Mouse (Mus musculus) lung, postnatal 0 days (tissue): ENCODE data around the gene Lgi2. TPM values are rescaled to one million over a fixed set of nuclear protein-coding genes. Genes with fewer than 3 reads are reported as not detected.

Experiments
- ATAC-seq: fragments of 200-750 bp; cut with Nextera tagmentation; 2 replicates; pipeline ENCODE4 v1.8.0; 2017; ENCODE audit warnings: moderate library complexity
- DNase-seq: peaks from one replicate; pipeline ENCODE4 v3.0.0-alpha.2; 2016; ENCODE audit warnings: low spot score
- H3K27ac ChIP-seq: fragments of 300-500 bp; sonication (generic); 2 replicates; pipeline ENCODE4 v1.5.1; 2014; ENCODE audit warnings: antibody characterized with exemption, mild to moderate bottlenecking, low read length, mixed read lengths
- H3K27me3 ChIP-seq: fragments of 300-500 bp; sonication (generic); replicated peaks from 2 replicates; pipeline ENCODE4 v1.6.1; 2014; ENCODE audit warnings: low read length, mixed read lengths; ENCODE audit not compliant: insufficient read depth
- H3K36me3 ChIP-seq: fragments of 300-500 bp; sonication (generic); 2 replicates; pipeline ENCODE4 v1.6.1; 2014; ENCODE audit warnings: low read length, mixed read lengths; ENCODE audit not compliant: insufficient read depth
- H3K4me1 ChIP-seq: fragments of 300-500 bp; sonication (generic); 2 replicates; pipeline ENCODE4 v1.6.1; 2014; ENCODE audit warnings: antibody characterized with exemption, low read depth, low read length, mixed read lengths; ENCODE audit not compliant: insufficient read depth
- H3K4me2 ChIP-seq: fragments of 300-500 bp; sonication (generic); replicated peaks from 2 replicates; pipeline ENCODE4 v1.6.1; 2014; ENCODE audit warnings: low read depth, mild to moderate bottlenecking, low read length, moderate library complexity, mixed read lengths
- H3K4me3 ChIP-seq: fragments of 300-500 bp; sonication (generic); 2 replicates; pipeline ENCODE4 v1.5.1; 2014; ENCODE audit warnings: low read depth, low read length
- H3K9ac ChIP-seq: fragments of 300-500 bp; sonication (generic); replicated peaks from 2 replicates; pipeline ENCODE4 v1.6.1; 2014; ENCODE audit warnings: low read depth, mild to moderate bottlenecking
- H3K9me3 ChIP-seq: fragments of 300-500 bp; sonication (generic); 2 replicates; pipeline ENCODE4 v1.6.1; 2016; ENCODE audit warnings: low read length, mixed read lengths
- CTCF ChIP-seq: IDR thresholded peaks from 2 replicates; pipeline ENCODE4 v1.5.1; 2016; ENCODE audit warnings: antibody characterized with exemption, mild to moderate bottlenecking
- EP300 ChIP-seq: IDR thresholded peaks from 2 replicates; pipeline ENCODE4 v1.6.1; 2016; ENCODE audit warnings: antibody characterized with exemption, mild to moderate bottlenecking, control low read depth
- WGBS: fragments of 180-500 bp; shearing (Covaris S2); extraction: QIAGEN DNeasy Blood & Tissue Kit; methylation state at CpG from one replicate; pipeline ENCODE4 v1.1.7; 2014; 5-methylcytosine and 5-hydroxymethylcytosine counted together
- polyA plus RNA-seq: library from polyadenylated mRNA; unstranded; fragments of >200 nt; fragmentation: Nextera tagmentation; extraction: Ambion mirVana; gene quantifications from 2 replicates; pipeline ENCODE4 v1.2.1, GENCODE M21; 2015

Gene Lgi2
- polyA plus RNA-seq, 1 experiment from 2014 or later = 2.0 TPM

GRCm38 (mm10) chr5:52515246-52516021 lies 50.8 kb downstream of the Lgi2 start:
- no peak for TF ChIP-seq EP300
- peak; percentile 82 for TF ChIP-seq CTCF
- peak; percentile 74 for DNase-seq
- Histone ChIP-seq H3K36me3 (no peaks in the 10 kb centered on the region), H3K4me3 (peak overlapping the region; percentile 21; the same call in 1 of the 2 replicates), H3K4me1 (no peaks in the 10 kb centered on the region), H3K9ac (no peak overlapping the region), H3K9me3 (no peaks in the 10 kb centered on the region), H3K27me3 (no peaks in the 10 kb centered on the region), H3K27ac (no peak overlapping the region), H3K4me2 (peak overlapping the region; percentile 42)
- 0 out of 2 replicates have a peak, but pooled peaks have one; percentile 37 for ATAC-seq
- WGBS = 30% methylated on average over 22 of the region's 22 CpGs

- Histone ChIP-seq H3K4me2 (no peak overlapping the region), H3K4me3 (no peak overlapping the region), H3K4me1 (no peaks in the 10 kb centered on the region), H3K27ac (no peak overlapping the region), H3K9ac (no peak overlapping the region), H3K9me3 (no peaks in the 10 kb centered on the region), H3K36me3 (no peaks in the 10 kb centered on the region), H3K27me3 (no peaks in the 10 kb centered on the region)
- no peak for ATAC-seq
- no peak for TF ChIP-seq EP300
- TF ChIP-seq CTCF = no peak
- DNase-seq = no peak
- WGBS = 47% methylated on average over 3 of the region's 3 CpGs
Measured at GRCm38 (mm10) chr5:52511089-52511488, 55.2 kb downstream of the Lgi2 start.

- DNase-seq (no peak), ATAC-seq (no peak)
- Histone ChIP-seq H3K4me1 (no peaks in the 10 kb centered on the region), H3K36me3 (no peaks in the 10 kb centered on the region), H3K4me3 (no peak overlapping the region), H3K9me3 (no peaks in the 10 kb centered on the region), H3K4me2 (no peak overlapping the region), H3K27ac (no peak overlapping the region), H3K9ac (no peak overlapping the region), H3K27me3 (no peaks in the 10 kb centered on the region)
- WGBS = 76% methylated on average over 6 of the region's 6 CpGs
- no peak for TF ChIP-seq CTCF
- TF ChIP-seq EP300 = no peak
Measured at GRCm38 (mm10) chr5:52509416-52509815, 56.8 kb downstream of the Lgi2 start.

GRCm38 (mm10) chr5:52504666-52505065 lies 61.6 kb downstream of the Lgi2 start:
- Histone ChIP-seq H3K27me3 (0 out of 2 replicates have a peak, but pooled peaks cover 4% of the 10 kb centered on the region), H3K27ac (no peak overlapping the region), H3K4me3 (no peak overlapping the region), H3K36me3 (no peaks in the 10 kb centered on the region), H3K4me2 (no peak overlapping the region), H3K9me3 (no peaks in the 10 kb centered on the region), H3K4me1 (no peaks in the 10 kb centered on the region), H3K9ac (no peak overlapping the region)
- DNase-seq (no peak), ATAC-seq (no peak)
- 65% methylated on average over 13 of the region's 13 CpGs for WGBS
- no peak for TF ChIP-seq CTCF
- no peak for TF ChIP-seq EP300

GRCm38 (mm10) chr5:52504148-52504547 lies 62.1 kb downstream of the Lgi2 start:
- WGBS = 85% methylated on average over 11 of the region's 11 CpGs

GRCm38 (mm10) chr5:52495671-52496070 lies 70.6 kb downstream of the Lgi2 start:
- Histone ChIP-seq H3K9me3 (no peaks in the 10 kb centered on the region), H3K4me1 (no peaks in the 10 kb centered on the region), H3K4me2 (no peak overlapping the region), H3K4me3 (no peak overlapping the region), H3K27me3 (no peaks in the 10 kb centered on the region), H3K9ac (no peak overlapping the region), H3K36me3 (no peaks in the 10 kb centered on the region), H3K27ac (no peak overlapping the region)
- no peak for DNase-seq
- 33% methylated on average over 10 of the region's 14 CpGs for WGBS
- no peak for TF ChIP-seq CTCF
- no peak for TF ChIP-seq EP300
- ATAC-seq = no peak

More at GRCm38 (mm10) chr5:52504148-52504547, 62.1 kb downstream of the Lgi2 start:
- TF ChIP-seq CTCF (no peak), EP300 (no peak)
- no peaks in the 10 kb centered on the region for H3K4me1 ChIP-seq
- ATAC-seq (no peak), DNase-seq (no peak)
- H3K4me2 ChIP-seq = no peak overlapping the region
- H3K9me3 ChIP-seq = no peaks in the 10 kb centered on the region
- H3K36me3 ChIP-seq = no peaks in the 10 kb centered on the region
- no peak overlapping the region for H3K9ac ChIP-seq
- 0 out of 2 replicates have a peak, but pooled peaks cover 4% of the 10 kb centered on the region for H3K27me3 ChIP-seq
- no peak overlapping the region for H3K4me3 ChIP-seq
- no peak overlapping the region for H3K27ac ChIP-seq
